10 mouse cellular contexts compared by ENCODE assay signal in genomic region chr3:3001639-3002038, GRCm38 (mm10).
A peak's percentile ranks its signal among the peaks of the same experiment; 100 is the strongest.
DNase-seq lines count a peak whose midpoint lies in the region; ATAC-seq lines count a peak whose summit lies in the region.
"Had no signal": no experiment of that assay in that cellular context is flagged by ENCODE, and none has a peak within 500 bp of the region (broad histone marks: within the 10 kb centered on the region; RNA-seq: fewer than 3 reads in every experiment).

No protein-coding gene starts in this region.

- H3K4me3 ChIP-seq in kidney, embryonic 16.5 days (ENCODE audit: low read length) = no peak overlapping the region
- H3K4me3 ChIP-seq in limb, embryonic 13.5 days = no peak overlapping the region
- no peak overlapping the region for H3K4me3 ChIP-seq in midbrain, embryonic 16.5 days (ENCODE audit: low read depth, low read length)
- H3K4me3 ChIP-seq: embryonic facial prominence, embryonic 12.5 days; heart, embryonic 15.5 days had no signal

- ATAC-seq in cerebellum, adult (ENCODE audit: insufficient number of reproducible peaks, low FRiP score, low TSS enrichment) = peak; percentile 75
- peak; percentile 69 for ATAC-seq in kidney, embryonic 16.5 days (ENCODE audit: low FRiP score, low TSS enrichment)
- peak; percentile 64; the same call in 1 of the 2 replicates for ATAC-seq in limb, embryonic 13.5 days (ENCODE audit: low FRiP score, low read depth)
- ATAC-seq in midbrain, embryonic 16.5 days = peak; percentile 68; the same call in 1 of the 2 replicates

- no peak overlapping the region for H3K27ac ChIP-seq in kidney, embryonic 16.5 days (ENCODE audit: low read length)
- H3K27ac ChIP-seq in limb, embryonic 13.5 days = no peak overlapping the region
- no peak overlapping the region for H3K27ac ChIP-seq in midbrain, embryonic 16.5 days (ENCODE audit: low read length)
- H3K27ac ChIP-seq: embryonic facial prominence, embryonic 12.5 days; heart, embryonic 15.5 days had no signal

- no peak for DNase-seq in cerebellum, postnatal 14 days
- DNase-seq in kidney, postnatal 36 days = no peak
- no peak for DNase-seq in cerebellum, adult 8-10 months
- DNase-seq in thymus, postnatal 14 days = no peak

- H3K4me1 ChIP-seq in kidney, embryonic 16.5 days (ENCODE audit: insufficient read depth, low read length) = no peaks in the 10 kb centered on the region
- no peaks in the 10 kb centered on the region for H3K4me1 ChIP-seq in limb, embryonic 13.5 days
- H3K4me1 ChIP-seq in midbrain, embryonic 16.5 days (ENCODE audit: control insufficient read depth, insufficient read depth, low read length) = no peaks in the 10 kb centered on the region
- H3K4me1 ChIP-seq: embryonic facial prominence, embryonic 12.5 days; heart, embryonic 15.5 days had no signal

- H3K9ac ChIP-seq in kidney, embryonic 16.5 days (replicated peaks; ENCODE audit: low read length) = no peak overlapping the region
- no peak overlapping the region for H3K9ac ChIP-seq in limb, embryonic 13.5 days
- no peak overlapping the region for H3K9ac ChIP-seq in midbrain, embryonic 16.5 days (ENCODE audit: low read depth, low read length)
- H3K9ac ChIP-seq: embryonic facial prominence, embryonic 12.5 days; heart, embryonic 15.5 days had no signal

- no peak overlapping the region for H3K4me2 ChIP-seq in kidney, embryonic 16.5 days (replicated peaks; ENCODE audit: low read depth, low read length)
- H3K4me2 ChIP-seq in limb, embryonic 13.5 days (replicated peaks) = no peak overlapping the region
- no peak overlapping the region for H3K4me2 ChIP-seq in midbrain, embryonic 16.5 days (ENCODE audit: low read length)
- H3K4me2 ChIP-seq: embryonic facial prominence, embryonic 12.5 days; heart, embryonic 15.5 days had no signal

- no peaks in the 10 kb centered on the region for H3K27me3 ChIP-seq in kidney, embryonic 16.5 days (ENCODE audit: insufficient read depth, low read length)
- no peaks in the 10 kb centered on the region for H3K27me3 ChIP-seq in limb, embryonic 13.5 days
- no peaks in the 10 kb centered on the region for H3K27me3 ChIP-seq in midbrain, embryonic 16.5 days (ENCODE audit: control insufficient read depth, insufficient read depth, low read depth, low read length)
- H3K27me3 ChIP-seq: embryonic facial prominence, embryonic 12.5 days; heart, embryonic 15.5 days had no signal

- no peaks in the 10 kb centered on the region for H3K36me3 ChIP-seq in kidney, embryonic 16.5 days (ENCODE audit: insufficient read depth, low read length)
- no peaks in the 10 kb centered on the region for H3K36me3 ChIP-seq in limb, embryonic 13.5 days
- no peaks in the 10 kb centered on the region for H3K36me3 ChIP-seq in midbrain, embryonic 16.5 days (ENCODE audit: control insufficient read depth, insufficient read depth, low read length)
- H3K36me3 ChIP-seq: embryonic facial prominence, embryonic 12.5 days; heart, embryonic 15.5 days had no signal

- peaks cover 60% of the 10 kb centered on the region for H3K9me3 ChIP-seq in kidney, embryonic 16.5 days (ENCODE audit: low read length)
- peaks cover 60% of the 10 kb centered on the region for H3K9me3 ChIP-seq in limb, embryonic 13.5 days
- peaks cover 26% of the 10 kb centered on the region for H3K9me3 ChIP-seq in midbrain, embryonic 16.5 days (replicated peaks; ENCODE audit: control insufficient read depth, low read length, poor library complexity, severe bottlenecking)
